Comparison of ENCODE assay signal across 8 mouse cellular contexts in genomic region chr1:191493476-191494302, GRCm38 (mm10).
DNase-seq lines count a peak whose midpoint lies in the region; ATAC-seq lines count a peak whose summit lies in the region.

No protein-coding gene starts in this region.

- intact Hi-C loops in heart, postnatal 25 days (cut with DNase I) = loop anchor here (5.0 kb wide), 2 partner anchors 69 to 101 kb away; no protein-coding TSS in a partner anchor

- peak; percentile 96 for DNase-seq in heart, adult 11 months
- no peak for DNase-seq in heart, postnatal 25 days (ENCODE audit: low spot score)
- peak; percentile 64 to 67 for DNase-seq in cerebellum, postnatal 14 days
- peak; percentile 53 to 64 for DNase-seq in kidney, adult 8-10 months
- peak; percentile 58 for DNase-seq in lung, postnatal 14 days
- DNase-seq in right cerebral cortex, postnatal 36 days (ENCODE audit: low spot score in 2 of 2) = no peak

- no peak for ATAC-seq in granulocyte monocyte progenitor cell, adult 5-6 weeks (replicated peaks; ENCODE audit: poor library complexity, severe bottlenecking)
- no peak for ATAC-seq in activated CD4-positive, CD25-positive, alpha-beta regulatory T cell, adult 4 months

Comparison
In these comparisons a context has a peak if more than half of its experiments do, and no peak if none do; other contexts are left out.
1. DNase-seq: peak in heart, adult 11 months (single experiment), cerebellum, postnatal 14 days (2 of 2), kidney, adult 8-10 months (2 of 2) and lung, postnatal 14 days (single experiment); none in heart, postnatal 25 days (single experiment) and right cerebral cortex, postnatal 36 days (0 of 2).